17 mouse cellular contexts compared by ENCODE assay signal in genomic region chr3:34219741-34220310, GRCm38 (mm10).
A peak's percentile ranks its signal among the peaks of the same experiment; 100 is the strongest.
DNase-seq lines count a peak whose midpoint lies in the region; ATAC-seq lines count a peak whose summit lies in the region.
"Had no signal": no experiment of that assay in that cellular context is flagged by ENCODE, and none has a peak within 500 bp of the region (broad histone marks: within the 10 kb centered on the region; RNA-seq: fewer than 3 reads in every experiment).

No protein-coding gene starts in this region.

- H3K4me1 ChIP-seq in kidney, embryonic 15.5 days: 0 out of 2 replicates have a peak, but pooled peaks cover 2% of the 10 kb centered on the region
- H3K4me1 ChIP-seq: embryonic facial prominence, embryonic 10.5 days; heart, embryonic 12.5 days had no signal

- intact Hi-C loops in heart, postnatal 10 days (cut with DNase I): no loop called here

- ATAC-seq in kidney, embryonic 15.5 days (replicated peaks; ENCODE audit: low FRiP score): peak; percentile 66
- ATAC-seq: forebrain, embryonic 13.5 days; forebrain, postnatal 0 days had no signal

- no peaks in the 10 kb centered on the region for H3K27me3 ChIP-seq in kidney, embryonic 15.5 days
- H3K27me3 ChIP-seq: forebrain, embryonic 13.5 days; heart, embryonic 12.5 days had no signal

- WGBS in kidney, embryonic 15.5 days: 65% methylated on average over 10 of the region's 10 CpGs

- DNase-seq in heart, adult 11 months: peak; percentile 85
- DNase-seq in heart, postnatal 10 days: no peak
- no peak for DNase-seq in kidney, adult 18-20 months
- peak; percentile 41 for DNase-seq in 3134 (ENCODE audit: extremely low read depth, insufficient read length, low spot score)
- DNase-seq in kidney, postnatal 36 days: peak; percentile 3 to 33
- no peak for DNase-seq in left cerebral cortex, adult 8-10 months (ENCODE audit: low spot score in 2 of 2)
- DNase-seq: adrenal gland, adult 8-10 months; adrenal gland, postnatal 36 days; cerebellum, adult 2 months; cerebellum, postnatal 10 days; forebrain, postnatal 0 days; gastrocnemius, postnatal 14 days; heart, postnatal 36 days had no signal

- no peak overlapping the region for H3K4me2 ChIP-seq in kidney, embryonic 15.5 days
- H3K4me2 ChIP-seq: forebrain, embryonic 13.5 days; heart, embryonic 12.5 days had no signal

- no peaks in the 10 kb centered on the region for H3K36me3 ChIP-seq in kidney, embryonic 15.5 days
- H3K36me3 ChIP-seq: embryonic facial prominence, embryonic 10.5 days; heart, embryonic 12.5 days had no signal

- no peak overlapping the region for H3K4me3 ChIP-seq in kidney, embryonic 15.5 days (replicated peaks)
- H3K4me3 ChIP-seq: embryonic facial prominence, embryonic 10.5 days; forebrain, embryonic 13.5 days; heart, embryonic 12.5 days had no signal

- H3K9ac ChIP-seq in kidney, embryonic 15.5 days: no peak overlapping the region
- H3K9ac ChIP-seq: forebrain, embryonic 13.5 days; forebrain, postnatal 0 days; heart, embryonic 12.5 days had no signal

- H3K27ac ChIP-seq in kidney, embryonic 15.5 days: no peak overlapping the region
- H3K27ac ChIP-seq: embryonic facial prominence, embryonic 10.5 days; forebrain, embryonic 13.5 days had no signal

- no peaks in the 10 kb centered on the region for H3K9me3 ChIP-seq in kidney, embryonic 15.5 days (replicated peaks)
- H3K9me3 ChIP-seq: forebrain, embryonic 13.5 days had no signal

Comparison
In these comparisons a context has a peak if more than half of its experiments do, and no peak if none do; other contexts are left out.
1. DNase-seq: peak in heart, adult 11 months (single experiment), 3134 (single experiment) and kidney, postnatal 36 days (2 of 2); none in heart, postnatal 10 days (0 of 2), kidney, adult 18-20 months (single experiment) and left cerebral cortex, adult 8-10 months (0 of 2).